Mouse (Mus musculus) embryonic fibroblast, embryonic 13.5 days (primary cell): ENCODE data around the gene Mrps21.

Experiments used
- CTCF ChIP-seq: IDR thresholded peaks from 2 replicates; pipeline ENCODE4 v1.5.1; 2011; ENCODE audit warnings: mild to moderate bottlenecking, control low read depth, low read length, moderate library complexity, borderline replicate concordance; ENCODE audit not compliant: insufficient read depth
- POLR2A ChIP-seq: IDR thresholded peaks from 2 replicates; pipeline ENCODE4 v1.6.1; 2011; ENCODE audit warnings: low read depth, mild to moderate bottlenecking, control low read depth, low read length, moderate library complexity

- no peak for TF ChIP-seq POLR2A
- no peak for TF ChIP-seq CTCF
These were observed 33.2 kb upstream of the Mrps21 start, which contains the start of gene Car14 for GRCm38 (mm10) chr3:95904568-95904967.
